Mouse (Mus musculus) kidney, embryonic 15.5 days (tissue): ENCODE measurements at regions not wholly inside any gene's neighbourhood (a gene's known extent, or its start where the extent isn't known, plus 50 kb on each side); places are given as distances from the start of the nearest gene placed in this dataset.
A peak's percentile ranks its signal among the peaks of the same experiment; 100 is the strongest.

Source experiments
- ATAC-seq: fragments of 200-750 bp; cut with Nextera tagmentation; replicated peaks from 2 replicates; pipeline ENCODE4 v1.8.0; 2017; ENCODE audit warnings: moderate TSS enrichment; ENCODE audit not compliant: low FRiP score
- H3K27ac ChIP-seq: fragments of 300-500 bp; sonication (generic); 2 replicates; pipeline ENCODE4 v1.5.1; 2015; ENCODE audit warnings: mild to moderate bottlenecking, inconsistent platforms
- H3K27me3 ChIP-seq: fragments of 300-500 bp; sonication (generic); 2 replicates; pipeline ENCODE4 v1.6.1; 2015; ENCODE audit warnings: inconsistent platforms
- H3K36me3 ChIP-seq: fragments of 300-500 bp; sonication (generic); 2 replicates; pipeline ENCODE4 v1.6.1; 2015; ENCODE audit warnings: inconsistent platforms
- H3K4me1 ChIP-seq: fragments of 300-500 bp; sonication (generic); 2 replicates; pipeline ENCODE4 v1.6.1; 2015; ENCODE audit warnings: inconsistent platforms
- H3K4me2 ChIP-seq: fragments of 300-500 bp; sonication (generic); 2 replicates; pipeline ENCODE4 v1.6.1; 2015; ENCODE audit warnings: moderate library complexity, mild to moderate bottlenecking, inconsistent platforms
- H3K4me3 ChIP-seq: fragments of 300-500 bp; sonication (generic); replicated peaks from 2 replicates; pipeline ENCODE4 v1.5.1; 2015; ENCODE audit warnings: mild to moderate bottlenecking, inconsistent platforms
- H3K9ac ChIP-seq: fragments of 300-500 bp; sonication (generic); 2 replicates; pipeline ENCODE4 v1.6.1; 2015; ENCODE audit warnings: mild to moderate bottlenecking, inconsistent platforms
- H3K9me3 ChIP-seq: fragments of 300-500 bp; sonication (generic); replicated peaks from 2 replicates; pipeline ENCODE4 v1.6.1; 2016; ENCODE audit warnings: inconsistent platforms
- WGBS: fragments of 180-500 bp; shearing (Covaris S2); methylation state at CpG from one replicate; pipeline ENCODE4 v1.1.7; 2015; ENCODE audit warnings: mixed read lengths; 5-methylcytosine and 5-hydroxymethylcytosine counted together

GRCm38 (mm10) chrX:140164859-140165258, 102.2 kb downstream of the Pih1h3b start:
- WGBS = 72% methylated on average over 2 of the region's 2 CpGs
- peaks cover 62% of the 10 kb centered on the region for H3K27me3 ChIP-seq
- no peak overlapping the region for H3K27ac ChIP-seq
- H3K4me2 ChIP-seq = no peak overlapping the region
- no peaks in the 10 kb centered on the region for H3K36me3 ChIP-seq
- H3K4me1 ChIP-seq = no peaks in the 10 kb centered on the region
- no peak overlapping the region for H3K9ac ChIP-seq
- ATAC-seq = no peak
- H3K9me3 ChIP-seq = no peaks in the 10 kb centered on the region
- H3K4me3 ChIP-seq = no peak overlapping the region

GRCm38 (mm10) chrX:140165966-140166365, 103.3 kb downstream of the Pih1h3b start:
- ATAC-seq = no peak
- 61% methylated on average over 3 of the region's 3 CpGs for WGBS

GRCm38 (mm10) chrX:140179850-140180249, 117.2 kb downstream of the Pih1h3b start:
- peaks cover 39% of the 10 kb centered on the region for H3K27me3 ChIP-seq
- H3K4me1 ChIP-seq = no peaks in the 10 kb centered on the region
- no peak for ATAC-seq
- no peak overlapping the region for H3K27ac ChIP-seq
- H3K4me2 ChIP-seq = no peak overlapping the region
- WGBS = 84% methylated on average over 4 of the region's 4 CpGs
- H3K36me3 ChIP-seq = no peaks in the 10 kb centered on the region
- no peak overlapping the region for H3K9ac ChIP-seq
- no peaks in the 10 kb centered on the region for H3K9me3 ChIP-seq
- H3K4me3 ChIP-seq = no peak overlapping the region

More at GRCm38 (mm10) chrX:140165966-140166365, 103.3 kb downstream of the Pih1h3b start:
- H3K9me3 ChIP-seq = no peaks in the 10 kb centered on the region
- H3K27me3 ChIP-seq = peaks cover 64% of the 10 kb centered on the region
- H3K4me2 ChIP-seq = no peak overlapping the region
- no peak overlapping the region for H3K4me3 ChIP-seq
- H3K4me1 ChIP-seq = no peaks in the 10 kb centered on the region
- H3K36me3 ChIP-seq = no peaks in the 10 kb centered on the region
- H3K27ac ChIP-seq = no peak overlapping the region
- H3K9ac ChIP-seq = no peak overlapping the region

- Histone ChIP-seq H3K4me3 (no peak overlapping the region), H3K4me2 (no peak overlapping the region), H3K27ac (no peak overlapping the region), H3K9ac (no peak overlapping the region), H3K36me3 (no peaks in the 10 kb centered on the region), H3K27me3 (peaks cover 27% of the 10 kb centered on the region), H3K9me3 (no peaks in the 10 kb centered on the region), H3K4me1 (no peaks in the 10 kb centered on the region)
- ATAC-seq = no peak
- WGBS = 94% methylated on average over 3 of the region's 3 CpGs
Observed at GRCm38 (mm10) chrX:140183003-140183402, 120.3 kb downstream of the Pih1h3b start.

GRCm38 (mm10) chrX:140203676-140204075, 138.4 kb upstream of the Frmpd3 start:
- no peak overlapping the region for H3K4me2 ChIP-seq
- no peaks in the 10 kb centered on the region for H3K9me3 ChIP-seq
- no peak for ATAC-seq
- no peaks in the 10 kb centered on the region for H3K36me3 ChIP-seq
- 78% methylated on average over 3 of the region's 3 CpGs for WGBS
- H3K4me3 ChIP-seq = no peak overlapping the region
- H3K27me3 ChIP-seq = peaks cover 62% of the 10 kb centered on the region
- H3K9ac ChIP-seq = no peak overlapping the region
- H3K4me1 ChIP-seq = no peaks in the 10 kb centered on the region
- H3K27ac ChIP-seq = no peak overlapping the region

- 54% methylated on average over 3 of the region's 3 CpGs for WGBS
- H3K27me3 ChIP-seq = peaks cover 52% of the 10 kb centered on the region
- ATAC-seq = no peak
- H3K36me3 ChIP-seq = no peaks in the 10 kb centered on the region
- H3K4me2 ChIP-seq = no peak overlapping the region
- H3K27ac ChIP-seq = no peak overlapping the region
- no peak overlapping the region for H3K9ac ChIP-seq
- H3K9me3 ChIP-seq = no peaks in the 10 kb centered on the region
- H3K4me1 ChIP-seq = no peaks in the 10 kb centered on the region
- no peak overlapping the region for H3K4me3 ChIP-seq
Observed at GRCm38 (mm10) chrX:140208791-140209190, 133.3 kb upstream of the Frmpd3 start.

- no peak overlapping the region for H3K27ac ChIP-seq
- H3K4me3 ChIP-seq = no peak overlapping the region
- WGBS = 25% methylated on average over 3 of the region's 3 CpGs
- no peak for ATAC-seq
- peaks cover 50% of the 10 kb centered on the region for H3K27me3 ChIP-seq
- H3K4me2 ChIP-seq = no peak overlapping the region
- H3K36me3 ChIP-seq = no peaks in the 10 kb centered on the region
- no peaks in the 10 kb centered on the region for H3K9me3 ChIP-seq
- H3K4me1 ChIP-seq = no peaks in the 10 kb centered on the region
- H3K9ac ChIP-seq = no peak overlapping the region
Observed at GRCm38 (mm10) chrX:140212644-140213361, 129.3 kb upstream of the Frmpd3 start.

GRCm38 (mm10) chrX:140214198-140214849, 127.7 kb upstream of the Frmpd3 start:
- 60% methylated on average over 4 of the region's 4 CpGs for WGBS
- no peak overlapping the region for H3K4me3 ChIP-seq
- H3K27me3 ChIP-seq = peaks cover 58% of the 10 kb centered on the region
- no peak for ATAC-seq
- H3K27ac ChIP-seq = no peak overlapping the region
- H3K36me3 ChIP-seq = no peaks in the 10 kb centered on the region
- no peaks in the 10 kb centered on the region for H3K4me1 ChIP-seq
- H3K9ac ChIP-seq = no peak overlapping the region
- H3K9me3 ChIP-seq = no peaks in the 10 kb centered on the region
- H3K4me2 ChIP-seq = no peak overlapping the region

- Histone ChIP-seq H3K4me3 (no peak overlapping the region), H3K27ac (no peak overlapping the region), H3K27me3 (peaks cover 42% of the 10 kb centered on the region), H3K9me3 (no peaks in the 10 kb centered on the region), H3K4me1 (no peaks in the 10 kb centered on the region), H3K36me3 (no peaks in the 10 kb centered on the region), H3K9ac (no peak overlapping the region), H3K4me2 (no peak overlapping the region)
- ATAC-seq = no peak
- WGBS = 85% methylated on average over 4 of the region's 4 CpGs
Observed at GRCm38 (mm10) chrX:140255790-140256189, 86.3 kb upstream of the Frmpd3 start.

- Histone ChIP-seq H3K9me3 (no peaks in the 10 kb centered on the region), H3K4me2 (no peak overlapping the region), H3K27ac (no peak overlapping the region), H3K9ac (no peak overlapping the region), H3K27me3 (peaks cover 68% of the 10 kb centered on the region), H3K4me3 (no peak overlapping the region), H3K4me1 (no peaks in the 10 kb centered on the region), H3K36me3 (no peaks in the 10 kb centered on the region)
- ATAC-seq = no peak
- WGBS = 70% methylated on average over 5 of the region's 5 CpGs
Observed at GRCm38 (mm10) chrX:140269742-140270457, 72.2 kb upstream of the Frmpd3 start.

GRCm38 (mm10) chrX:140277327-140277947, 64.6 kb upstream of the Frmpd3 start:
- Histone ChIP-seq H3K9me3 (no peaks in the 10 kb centered on the region), H3K4me1 (0 out of 2 replicates have a peak, but pooled peaks cover 2% of the 10 kb centered on the region), H3K36me3 (no peaks in the 10 kb centered on the region), H3K27me3 (peaks cover 85% of the 10 kb centered on the region), H3K9ac (peak overlapping the region; percentile 29), H3K4me3 (peak overlapping the region; percentile 53), H3K27ac (no peak overlapping the region), H3K4me2 (peak overlapping the region; percentile 90)
- WGBS = 29% methylated on average over 30 of the region's 54 CpGs
- peak; percentile 68 for ATAC-seq
